Mouse (Mus musculus): Measurements from ENCODE around the gene Egfl7. TPM values are rescaled to one million over a fixed set of nuclear protein-coding genes. Genes with fewer than 3 reads are reported as not detected.

The Egfl7 gene
- polyA plus RNA-seq, 1 experiment from 2014 or later = 58.4 TPM

- DNase-seq (ENCODE audit: low spot score) = no peak
- no peak overlapping the region for H3K9ac ChIP-seq (ENCODE audit: low read length)
- H3K4me3 ChIP-seq (ENCODE audit: low read depth, low read length) = no peak overlapping the region
- WGBS = 93% methylated on average over 2 of the region's 2 CpGs
- no peak overlapping the region for H3K4me2 ChIP-seq (ENCODE audit: low read depth, low read length, severe bottlenecking)
- H3K27ac ChIP-seq (ENCODE audit: low read depth, low read length) = no peak overlapping the region
- H3K4me1 ChIP-seq (replicated peaks; ENCODE audit: control insufficient read depth, insufficient read depth, low read length) = 0 out of 2 replicates have a peak, but pooled peaks cover 2% of the 10 kb centered on the region
- H3K27me3 ChIP-seq (ENCODE audit: control insufficient read depth, insufficient read depth, low read length) = no peaks in the 10 kb centered on the region
- ATAC-seq (replicated peaks; ENCODE audit: low FRiP score) = no peak
- H3K36me3 ChIP-seq (ENCODE audit: control insufficient read depth, insufficient read depth, low read length) = no peaks in the 10 kb centered on the region
- H3K9me3 ChIP-seq (ENCODE audit: control insufficient read depth, low read length) = no peaks in the 10 kb centered on the region
Observed at GRCm38 (mm10) chr2:26552066-26552465, 27.7 kb upstream of the Egfl7 start.

GRCm38 (mm10) chr2:26553904-26554303 lies 25.9 kb upstream of the Egfl7 start:
- Histone ChIP-seq H3K9ac (ENCODE audit: low read length) (no peak overlapping the region), H3K36me3 (ENCODE audit: control insufficient read depth, insufficient read depth, low read length) (no peaks in the 10 kb centered on the region), H3K4me2 (ENCODE audit: low read depth, low read length, severe bottlenecking) (no peak overlapping the region), H3K9me3 (ENCODE audit: control insufficient read depth, low read length) (no peaks in the 10 kb centered on the region), H3K27ac (ENCODE audit: low read depth, low read length) (no peak overlapping the region), H3K27me3 (ENCODE audit: control insufficient read depth, insufficient read depth, low read length) (no peaks in the 10 kb centered on the region), H3K4me1 (replicated peaks; ENCODE audit: control insufficient read depth, insufficient read depth, low read length) (no peaks in the 10 kb centered on the region), H3K4me3 (ENCODE audit: low read depth, low read length) (no peak overlapping the region)
- 83% methylated on average over 9 of the region's 9 CpGs for WGBS
- DNase-seq (ENCODE audit: low spot score) (no peak), ATAC-seq (replicated peaks; ENCODE audit: low FRiP score) (no peak)

- ATAC-seq (replicated peaks; ENCODE audit: low FRiP score) = no peak
Observed at GRCm38 (mm10) chr2:26555076-26555475, 24.7 kb upstream of the Egfl7 start.

DNA sequence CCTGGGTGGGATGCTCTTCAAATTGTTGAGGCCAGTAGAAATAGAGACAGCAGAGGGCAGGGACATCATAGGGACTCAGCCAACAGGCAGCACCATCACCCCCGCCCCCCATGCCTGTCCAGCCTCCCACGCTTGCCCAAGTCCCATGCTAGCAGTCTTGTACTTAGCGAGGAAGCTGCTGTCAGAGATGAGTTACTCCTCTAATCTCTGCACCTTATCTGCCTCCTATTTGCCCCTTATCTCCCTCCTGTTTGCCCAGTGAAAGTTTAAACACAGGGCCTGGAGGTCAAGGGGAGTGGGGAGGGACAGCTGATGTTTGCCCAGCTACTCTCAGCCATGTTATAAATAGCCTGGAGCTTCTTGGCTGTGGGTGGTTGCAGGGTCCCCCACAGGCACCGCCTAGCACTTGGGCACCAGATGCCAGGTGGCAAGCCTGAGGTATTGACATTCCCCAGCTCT lies 23.2 kb upstream of the Egfl7 start:
- no peak for DNase-seq (ENCODE audit: low spot score)
- WGBS = 76% methylated on average over 4 of the region's 4 CpGs
- H3K27ac ChIP-seq (ENCODE audit: low read depth, low read length) = no peak overlapping the region

More at GRCm38 (mm10) chr2:26555076-26555475, 24.7 kb upstream of the Egfl7 start:
- H3K9ac ChIP-seq (ENCODE audit: low read length) = no peak overlapping the region
- no peaks in the 10 kb centered on the region for H3K4me1 ChIP-seq (replicated peaks; ENCODE audit: control insufficient read depth, insufficient read depth, low read length)
- DNase-seq (ENCODE audit: low spot score) = no peak
- no peaks in the 10 kb centered on the region for H3K36me3 ChIP-seq (ENCODE audit: control insufficient read depth, insufficient read depth, low read length)
- H3K4me2 ChIP-seq (ENCODE audit: low read depth, low read length, severe bottlenecking) = no peak overlapping the region
- no peak overlapping the region for H3K4me3 ChIP-seq (ENCODE audit: low read depth, low read length)
- no peaks in the 10 kb centered on the region for H3K27me3 ChIP-seq (ENCODE audit: control insufficient read depth, insufficient read depth, low read length)
- H3K27ac ChIP-seq (ENCODE audit: low read depth, low read length) = no peak overlapping the region
- no peaks in the 10 kb centered on the region for H3K9me3 ChIP-seq (ENCODE audit: control insufficient read depth, low read length)
- 93% methylated on average over 4 of the region's 4 CpGs for WGBS

GRCm38 (mm10) chr2:26560506-26560905 lies 19.3 kb upstream of the Egfl7 start:
- no peak for ATAC-seq (replicated peaks; ENCODE audit: low FRiP score)
- Histone ChIP-seq H3K27me3 (ENCODE audit: control insufficient read depth, insufficient read depth, low read length) (no peaks in the 10 kb centered on the region), H3K4me3 (ENCODE audit: low read depth, low read length) (no peak overlapping the region), H3K9ac (ENCODE audit: low read length) (peak overlapping the region; percentile 29), H3K36me3 (ENCODE audit: control insufficient read depth, insufficient read depth, low read length) (no peaks in the 10 kb centered on the region), H3K4me2 (ENCODE audit: low read depth, low read length, severe bottlenecking) (no peak overlapping the region), H3K9me3 (ENCODE audit: control insufficient read depth, low read length) (no peaks in the 10 kb centered on the region), H3K4me1 (replicated peaks; ENCODE audit: control insufficient read depth, insufficient read depth, low read length) (peaks cover 9% of the 10 kb centered on the region; the same call in 1 of the 2 replicates), H3K27ac (ENCODE audit: low read depth, low read length) (0 out of 2 replicates have a peak overlapping the region, but pooled peaks have one; percentile 6)
- WGBS = 79% methylated on average over 5 of the region's 5 CpGs
- DNase-seq (ENCODE audit: low spot score) = no peak

More for the DNA sequence above, 23.2 kb upstream of the Egfl7 start:
- Histone ChIP-seq H3K4me3 (ENCODE audit: low read depth, low read length) (no peak overlapping the region), H3K36me3 (ENCODE audit: control insufficient read depth, insufficient read depth, low read length) (no peaks in the 10 kb centered on the region), H3K4me1 (replicated peaks; ENCODE audit: control insufficient read depth, insufficient read depth, low read length) (peaks cover 5% of the 10 kb centered on the region; the same call in 1 of the 2 replicates), H3K9me3 (ENCODE audit: control insufficient read depth, low read length) (no peaks in the 10 kb centered on the region), H3K4me2 (ENCODE audit: low read depth, low read length, severe bottlenecking) (no peak overlapping the region), H3K9ac (ENCODE audit: low read length) (no peak overlapping the region), H3K27me3 (ENCODE audit: control insufficient read depth, insufficient read depth, low read length) (no peaks in the 10 kb centered on the region)
- ATAC-seq (replicated peaks; ENCODE audit: low FRiP score) = no peak

GRCm38 (mm10) chr2:26561351-26562016 lies 18.3 kb upstream of the Egfl7 start:
- no peak overlapping the region for H3K4me2 ChIP-seq (ENCODE audit: low read depth, low read length, severe bottlenecking)
- peak; percentile 75 for ATAC-seq (replicated peaks; ENCODE audit: low FRiP score)
- no peak overlapping the region for H3K4me3 ChIP-seq (ENCODE audit: low read depth, low read length)
- no peaks in the 10 kb centered on the region for H3K27me3 ChIP-seq (ENCODE audit: control insufficient read depth, insufficient read depth, low read length)
- 47% methylated on average over 6 of the region's 6 CpGs for WGBS
- DNase-seq (ENCODE audit: low spot score) = no peak
- no peak overlapping the region; the same call in 1 of the 2 replicates for H3K9ac ChIP-seq (ENCODE audit: low read length)
- H3K4me1 ChIP-seq (replicated peaks; ENCODE audit: control insufficient read depth, insufficient read depth, low read length) = peaks cover 9% of the 10 kb centered on the region; the same call in 1 of the 2 replicates
- no peaks in the 10 kb centered on the region for H3K36me3 ChIP-seq (ENCODE audit: control insufficient read depth, insufficient read depth, low read length)
- no peak overlapping the region for H3K27ac ChIP-seq (ENCODE audit: low read depth, low read length)
- H3K9me3 ChIP-seq (ENCODE audit: control insufficient read depth, low read length) = no peaks in the 10 kb centered on the region

- no peak overlapping the region for H3K9ac ChIP-seq (ENCODE audit: low read length)
- H3K4me1 ChIP-seq (replicated peaks; ENCODE audit: control insufficient read depth, insufficient read depth, low read length) = peaks cover 3% of the 10 kb centered on the region; the same call in 1 of the 2 replicates
- WGBS = 22% methylated on average over 4 of the region's 4 CpGs
- H3K4me3 ChIP-seq (ENCODE audit: low read depth, low read length) = no peak overlapping the region
- H3K27me3 ChIP-seq (ENCODE audit: control insufficient read depth, insufficient read depth, low read length) = no peaks in the 10 kb centered on the region
- H3K4me2 ChIP-seq (ENCODE audit: low read depth, low read length, severe bottlenecking) = no peak overlapping the region
- DNase-seq (ENCODE audit: low spot score) (peak; percentile 71), ATAC-seq (replicated peaks; ENCODE audit: low FRiP score) (peak; percentile 51)
- no peak overlapping the region for H3K27ac ChIP-seq (ENCODE audit: low read depth, low read length)
- no peaks in the 10 kb centered on the region for H3K36me3 ChIP-seq (ENCODE audit: control insufficient read depth, insufficient read depth, low read length)
- no peaks in the 10 kb centered on the region for H3K9me3 ChIP-seq (ENCODE audit: control insufficient read depth, low read length)
Observed at GRCm38 (mm10) chr2:26566221-26566620, 13.6 kb upstream of the Egfl7 start.

DNA sequence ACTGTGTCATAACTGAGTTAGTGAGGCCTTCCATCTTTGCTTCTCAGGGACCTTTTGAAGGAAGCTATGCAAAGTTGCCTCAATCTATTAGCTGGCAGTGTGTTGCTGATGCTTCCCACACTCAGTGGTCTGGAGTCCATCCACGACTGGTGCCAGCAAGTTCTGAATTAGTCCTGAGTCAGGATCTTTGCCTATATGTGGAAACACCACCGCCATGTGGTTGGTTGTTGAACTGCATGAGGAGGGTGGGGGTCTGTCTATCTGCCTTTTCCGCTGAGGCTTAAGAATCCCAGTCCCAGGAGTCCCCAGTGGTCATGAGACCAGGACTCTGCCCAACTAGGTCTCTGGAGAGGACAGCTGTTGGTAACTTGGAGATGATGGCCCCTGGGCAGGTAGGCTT lies 9.8 kb upstream of the Egfl7 start:
- no peak overlapping the region for H3K4me3 ChIP-seq (ENCODE audit: low read depth, low read length)
- no peaks in the 10 kb centered on the region; the same call in 1 of the 2 replicates for H3K4me1 ChIP-seq (replicated peaks; ENCODE audit: control insufficient read depth, insufficient read depth, low read length)
- H3K36me3 ChIP-seq (ENCODE audit: control insufficient read depth, insufficient read depth, low read length) = no peaks in the 10 kb centered on the region
- H3K4me2 ChIP-seq (ENCODE audit: low read depth, low read length, severe bottlenecking) = no peak overlapping the region
- DNase-seq (ENCODE audit: low spot score) (peak; percentile 86), ATAC-seq (replicated peaks; ENCODE audit: low FRiP score) (no peak)
- no peaks in the 10 kb centered on the region for H3K27me3 ChIP-seq (ENCODE audit: control insufficient read depth, insufficient read depth, low read length)
- no peak overlapping the region for H3K9ac ChIP-seq (ENCODE audit: low read length)
- WGBS = 1% methylated on average over 3 of the region's 3 CpGs
- H3K9me3 ChIP-seq (ENCODE audit: control insufficient read depth, low read length) = no peaks in the 10 kb centered on the region
- no peak overlapping the region for H3K27ac ChIP-seq (ENCODE audit: low read depth, low read length)

- 78% methylated on average over 9 of the region's 9 CpGs for whole genome bisulfite sequencing
- Histone ChIP-seq H3K4me1 (replicated peaks; ENCODE audit: control insufficient read depth, insufficient read depth, low read length) (no peaks in the 10 kb centered on the region; the same call in 1 of the 2 replicates), H3K4me3 (ENCODE audit: low read depth, low read length) (no peak overlapping the region), H3K9ac (ENCODE audit: low read length) (no peak overlapping the region), H3K27ac (ENCODE audit: low read depth, low read length) (peak overlapping the region; percentile 25; the same call in 1 of the 2 replicates), H3K36me3 (ENCODE audit: control insufficient read depth, insufficient read depth, low read length) (no peaks in the 10 kb centered on the region), H3K4me2 (ENCODE audit: low read depth, low read length, severe bottlenecking) (no peak overlapping the region), H3K27me3 (ENCODE audit: control insufficient read depth, insufficient read depth, low read length) (no peaks in the 10 kb centered on the region), H3K9me3 (ENCODE audit: control insufficient read depth, low read length) (no peaks in the 10 kb centered on the region)
- DNase-seq (ENCODE audit: low spot score) (no peak), ATAC-seq (replicated peaks; ENCODE audit: low FRiP score) (no peak)
Observed at GRCm38 (mm10) chr2:26571400-26571799, 8.4 kb upstream of the Egfl7 start.

All from forebrain, embryonic 11.5 days (tissue).